Comparison of ENCODE assay signal across 21 mouse cellular contexts in the genomic region with DNA sequence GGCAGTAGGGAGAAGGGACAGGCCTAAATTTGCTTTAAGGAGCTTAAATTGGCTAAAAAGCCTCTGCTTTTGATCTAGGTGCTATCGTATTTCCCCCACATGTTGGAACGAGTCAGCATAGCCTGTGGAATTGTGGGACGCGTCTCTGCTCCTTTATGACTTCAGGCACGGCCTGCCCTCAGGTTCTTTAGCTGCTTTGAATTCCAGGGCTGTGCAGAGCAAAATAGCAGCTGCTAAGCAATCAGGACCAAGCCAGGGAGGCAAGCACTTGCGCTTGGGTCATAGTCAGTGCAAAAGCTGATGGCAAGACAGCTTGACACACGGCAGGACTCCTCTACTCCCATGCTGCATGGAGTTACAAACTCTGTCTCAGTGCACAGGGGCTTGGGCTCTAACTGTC. TPM values are rescaled to one million over a fixed set of nuclear protein-coding genes. Genes with fewer than 3 reads are reported as not detected.
A peak's percentile ranks its signal among the peaks of the same experiment; 100 is the strongest.
DNase-seq lines count a peak whose midpoint lies in the region; ATAC-seq and TF ChIP-seq lines count a peak whose summit lies in the region.
"Had no signal": no experiment of that assay in that cellular context is flagged by ENCODE, and none has a peak within 500 bp of the region (broad histone marks: within the 10 kb centered on the region; RNA-seq: fewer than 3 reads in every experiment).

No protein-coding gene starts in this region.

- no peak overlapping the region; the same call in 1 of the 2 replicates for H3K9ac ChIP-seq in hindbrain, embryonic 16.5 days (ENCODE audit: low read depth, low read length)
- H3K9ac ChIP-seq in embryonic facial prominence, embryonic 11.5 days (replicated peaks; ENCODE audit: low read length): no peak overlapping the region
- H3K9ac ChIP-seq in limb, embryonic 12.5 days (replicated peaks): 0 out of 2 replicates have a peak overlapping the region, but pooled peaks have one; percentile 5
- H3K9ac ChIP-seq: forebrain, postnatal 0 days; hindbrain, embryonic 14.5 days; liver, embryonic 15.5 days; midbrain, embryonic 13.5 days had no signal

- peaks cover 52% of the 10 kb centered on the region for H3K4me1 ChIP-seq in hindbrain, embryonic 10.5 days (replicated peaks)
- peaks cover 8% of the 10 kb centered on the region for H3K4me1 ChIP-seq in hindbrain, embryonic 16.5 days (ENCODE audit: control insufficient read depth, insufficient read depth, low read depth, low read length)
- H3K4me1 ChIP-seq in embryonic facial prominence, embryonic 11.5 days (ENCODE audit: control insufficient read depth, insufficient read depth, low read length): no peaks in the 10 kb centered on the region; the same call in 1 of the 2 replicates
- H3K4me1 ChIP-seq in limb, embryonic 12.5 days (replicated peaks): peaks cover 52% of the 10 kb centered on the region
- H3K4me1 ChIP-seq in thymus, adult 2 months (replicated peaks; ENCODE audit: control insufficient read depth, insufficient read depth, low read length): no peaks in the 10 kb centered on the region

- TF ChIP-seq CTCF in gastrocnemius, adult 2 months (IDR thresholded peaks at IDR 0.05): no peak
- no peak for TF ChIP-seq CTCF in thymus, adult 2 months (IDR thresholded peaks at IDR 0.05; ENCODE audit: borderline replicate concordance, control insufficient read depth, extremely low read depth, insufficient read depth, low read length, poor library complexity)

- no peak for ATAC-seq in hindbrain, embryonic 16.5 days
- ATAC-seq in embryonic facial prominence, embryonic 11.5 days (replicated peaks; ENCODE audit: insufficient number of reproducible peaks, low FRiP score, low TSS enrichment, low read depth): 0 out of 2 replicates have a peak, but pooled peaks have one; percentile 25
- no peak; the same call in 1 of the 2 replicates for ATAC-seq in limb, embryonic 12.5 days (ENCODE audit: insufficient number of reproducible peaks, insufficient read depth, low FRiP score, low TSS enrichment, low read depth)
- ATAC-seq in CD4-positive, CD25-positive, alpha-beta regulatory T cell, adult 4 months: no peak
- ATAC-seq: forebrain, postnatal 0 days; midbrain, embryonic 13.5 days had no signal

- H3K27ac ChIP-seq in gastrocnemius, adult 2 months: peak overlapping the region; percentile 8; the same call in 1 of the 2 replicates
- H3K27ac ChIP-seq in hindbrain, embryonic 10.5 days: peak overlapping the region; percentile 35; the same call in 1 of the 2 replicates
- no peak overlapping the region for H3K27ac ChIP-seq in hindbrain, embryonic 16.5 days (ENCODE audit: low read depth, low read length)
- H3K27ac ChIP-seq in embryonic facial prominence, embryonic 11.5 days (replicated peaks; ENCODE audit: low read depth, low read length): 0 out of 2 replicates have a peak overlapping the region, but pooled peaks have one; percentile 44
- H3K27ac ChIP-seq in limb, embryonic 12.5 days: peak overlapping the region; percentile 75
- H3K27ac ChIP-seq in thymus, adult 2 months (ENCODE audit: control insufficient read depth, insufficient read depth, low read length): no peak overlapping the region
- H3K27ac ChIP-seq: hindbrain, embryonic 14.5 days; liver, embryonic 15.5 days; midbrain, embryonic 13.5 days had no signal

- H3K9me3 ChIP-seq in hindbrain, embryonic 10.5 days: no peaks in the 10 kb centered on the region
- no peaks in the 10 kb centered on the region for H3K9me3 ChIP-seq in hindbrain, embryonic 16.5 days (ENCODE audit: control insufficient read depth, low read length)
- no peaks in the 10 kb centered on the region for H3K9me3 ChIP-seq in embryonic facial prominence, embryonic 11.5 days (replicated peaks; ENCODE audit: control insufficient read depth, low read length)
- no peaks in the 10 kb centered on the region for H3K9me3 ChIP-seq in limb, embryonic 12.5 days
- H3K9me3 ChIP-seq: liver, embryonic 15.5 days; midbrain, embryonic 13.5 days had no signal

- H3K36me3 ChIP-seq in hindbrain, embryonic 10.5 days: no peaks in the 10 kb centered on the region
- H3K36me3 ChIP-seq in hindbrain, embryonic 16.5 days (ENCODE audit: control insufficient read depth, insufficient read depth, low read length): no peaks in the 10 kb centered on the region
- H3K36me3 ChIP-seq in embryonic facial prominence, embryonic 11.5 days (replicated peaks; ENCODE audit: control insufficient read depth, insufficient read depth, low read depth, low read length): no peaks in the 10 kb centered on the region
- no peaks in the 10 kb centered on the region for H3K36me3 ChIP-seq in limb, embryonic 12.5 days
- no peaks in the 10 kb centered on the region for H3K36me3 ChIP-seq in thymus, adult 2 months (ENCODE audit: control insufficient read depth, insufficient read depth, low read length)
- H3K36me3 ChIP-seq: liver, embryonic 15.5 days; midbrain, embryonic 13.5 days had no signal

- no peaks in the 10 kb centered on the region for H3K27me3 ChIP-seq in hindbrain, embryonic 10.5 days (ENCODE audit: insufficient read depth, poor library complexity, severe bottlenecking)
- no peaks in the 10 kb centered on the region for H3K27me3 ChIP-seq in hindbrain, embryonic 16.5 days (replicated peaks; ENCODE audit: control insufficient read depth, insufficient read depth, low read length)
- H3K27me3 ChIP-seq in embryonic facial prominence, embryonic 11.5 days (ENCODE audit: control insufficient read depth, insufficient read depth, low read length): no peaks in the 10 kb centered on the region
- no peaks in the 10 kb centered on the region for H3K27me3 ChIP-seq in limb, embryonic 12.5 days
- H3K27me3 ChIP-seq in thymus, adult 2 months (ENCODE audit: control insufficient read depth, insufficient read depth, low read length): no peaks in the 10 kb centered on the region
- H3K27me3 ChIP-seq: midbrain, embryonic 13.5 days had no signal

- no peak for DNase-seq in gastrocnemius, adult 2 months
- DNase-seq in gastrocnemius, postnatal 25 days: no peak
- no peak for DNase-seq in hindbrain, embryonic 10.5 days (ENCODE audit: low spot score)
- DNase-seq in embryonic facial prominence, embryonic 11.5 days (ENCODE audit: low spot score): peak; percentile 69
- DNase-seq in thymus, adult 2 months: no peak
- DNase-seq: adrenal gland, adult 2 months; cerebellum, adult 11 months; cerebellum, postnatal 25 days; forebrain, postnatal 0 days; gastrocnemius, postnatal 36 days; kidney, adult 18-20 months; lung, postnatal 14 days; right cerebral cortex, adult 18-20 months had no signal

- intact Hi-C loops in gastrocnemius, adult 2 months (cut with DNase I): no loop called here

- WGBS in hindbrain, embryonic 10.5 days: 64% methylated on average over 7 of the region's 7 CpGs
- WGBS in hindbrain, embryonic 16.5 days: 72% methylated on average over 7 of the region's 7 CpGs
- 27% methylated on average over 7 of the region's 7 CpGs for WGBS in embryonic facial prominence, embryonic 11.5 days
- WGBS in limb, embryonic 12.5 days: 13% methylated on average over 7 of the region's 7 CpGs
- 91% methylated on average over 7 of the region's 7 CpGs for WGBS in thymus, adult 2 months

- H3K4me2 ChIP-seq in hindbrain, embryonic 16.5 days (ENCODE audit: low read length): no peak overlapping the region
- H3K4me2 ChIP-seq in embryonic facial prominence, embryonic 11.5 days (ENCODE audit: low read depth, low read length): no peak overlapping the region
- no peak overlapping the region for H3K4me2 ChIP-seq in limb, embryonic 12.5 days
- H3K4me2 ChIP-seq: hindbrain, embryonic 14.5 days; liver, embryonic 15.5 days; midbrain, embryonic 13.5 days had no signal

- TF ChIP-seq POLR2A in thymus, adult 2 months (IDR thresholded peaks at IDR 0.05; ENCODE audit: control insufficient read depth, extremely low read depth, insufficient read depth, low read length, poor library complexity): no peak

- H3K4me3 ChIP-seq in gastrocnemius, adult 2 months: no peak overlapping the region
- H3K4me3 ChIP-seq in hindbrain, embryonic 10.5 days: no peak overlapping the region
- no peak overlapping the region for H3K4me3 ChIP-seq in hindbrain, embryonic 16.5 days (ENCODE audit: low read length)
- no peak overlapping the region for H3K4me3 ChIP-seq in embryonic facial prominence, embryonic 11.5 days (ENCODE audit: low read depth, low read length)
- H3K4me3 ChIP-seq in limb, embryonic 12.5 days (replicated peaks): no peak overlapping the region
- H3K4me3 ChIP-seq in thymus, adult 2 months (ENCODE audit: control insufficient read depth, insufficient read depth, low read length): no peak overlapping the region
- H3K4me3 ChIP-seq: liver, embryonic 15.5 days; midbrain, embryonic 13.5 days had no signal

RNA-seq across cellular contexts. Expression of a gene that starts 24.3 kb away (rescaled TPM):
- 100 to 1,000 TPM; 195 to 263 TPM for total RNA-seq in gastrocnemius, adult 2 months (2021)
- total RNA-seq in gastrocnemius, postnatal 25 days (2021): 100 to 1,000 TPM; 222 to 266 TPM
- polyA plus RNA-seq in hindbrain, embryonic 10.5 days (2016; fragmentation: Nextera tagmentation; extraction: Ambion mirVana): 130 and 147 TPM in 2 replicates
- polyA plus RNA-seq in hindbrain, embryonic 16.5 days (2015; fragmentation: Nextera tagmentation; extraction: Ambion mirVana): 205 and 210 TPM in 2 replicates
- 224 and 243 TPM in 2 replicates for polyA plus RNA-seq in embryonic facial prominence, embryonic 11.5 days (2014; fragmentation: Nextera tagmentation; extraction: Ambion mirVana)
- polyA plus RNA-seq in limb, embryonic 12.5 days (2016; fragmentation: Nextera tagmentation; extraction: Ambion mirVana): 278 and 287 TPM in 2 replicates
- 109 and 138 TPM in 2 replicates for polyA plus RNA-seq in thymus, adult 2 months (2012; rRNA removed)
- polyA plus RNA-seq in CD4-positive, CD25-positive, alpha-beta regulatory T cell, adult 4 months (2017; shearing (Covaris generic)): 100 to 1,000 TPM; 127 to 169 TPM

RNA-seq across cellular contexts. Expression of a gene that starts 50.6 kb away (rescaled TPM):
- total RNA-seq in gastrocnemius, adult 2 months (2021): under 1 TPM in 1 of 2 experiments, not detected in 1; 0.36 TPM
- total RNA-seq in gastrocnemius, postnatal 25 days (2021): under 1 TPM in 1 of 2 experiments, not detected in 1; 0.56 TPM
- 2.5 and 3.7 TPM in 2 replicates for polyA plus RNA-seq in hindbrain, embryonic 10.5 days (2016; fragmentation: Nextera tagmentation; extraction: Ambion mirVana)
- polyA plus RNA-seq in hindbrain, embryonic 16.5 days (2015; fragmentation: Nextera tagmentation; extraction: Ambion mirVana): 0.24 and 0.80 TPM in 2 replicates
- polyA plus RNA-seq in embryonic facial prominence, embryonic 11.5 days (2014; fragmentation: Nextera tagmentation; extraction: Ambion mirVana): 1.4 and 1.9 TPM in 2 replicates
- polyA plus RNA-seq in limb, embryonic 12.5 days (2016; fragmentation: Nextera tagmentation; extraction: Ambion mirVana): 5.4 and 7.5 TPM in 2 replicates
- polyA plus RNA-seq in thymus, adult 2 months (2012; rRNA removed): 0.06 and 0.15 TPM in 2 replicates
- polyA plus RNA-seq in CD4-positive, CD25-positive, alpha-beta regulatory T cell, adult 4 months (2017; shearing (Covaris generic)): not detected
- total RNA-seq: adrenal gland, adult 2 months; layer of hippocampus, postnatal 25 days had no signal
- polyA plus RNA-seq: adrenal gland, adult 2 months; large intestine, adult 2 months had no signal

Comparison
In these comparisons a context has a peak if more than half of its experiments do, and no peak if none do; other contexts are left out.
1. H3K27ac ChIP-seq: peak in gastrocnemius, adult 2 months (single experiment), hindbrain, embryonic 10.5 days (single experiment), embryonic facial prominence, embryonic 11.5 days (single experiment) and limb, embryonic 12.5 days (single experiment); none in hindbrain, embryonic 16.5 days (single experiment) and thymus, adult 2 months (single experiment).